Mouse (Mus musculus) lung, embryonic 16.5 days (tissue): ENCODE data around the gene Fbxo22. TPM values are rescaled to one million over a fixed set of nuclear protein-coding genes. Genes with fewer than 3 reads are reported as not detected.

ENCODE experiments used
- ATAC-seq: fragments of 200-750 bp; cut with Nextera tagmentation; 2 replicates; pipeline ENCODE4 v1.8.0; 2017; ENCODE audit warnings: low read depth, mild to moderate bottlenecking, moderate library complexity
- H3K27ac ChIP-seq: fragments of 300-500 bp; sonication (generic); 2 replicates; pipeline ENCODE4 v1.5.1; 2014; ENCODE audit warnings: mild to moderate bottlenecking, control low read depth, low read length
- H3K27me3 ChIP-seq: fragments of 300-500 bp; sonication (generic); 2 replicates; pipeline ENCODE4 v1.6.1; 2014; ENCODE audit warnings: low read depth, low read length, mixed read lengths; ENCODE audit not compliant: control insufficient read depth, insufficient read depth
- H3K36me3 ChIP-seq: fragments of 300-500 bp; sonication (generic); 2 replicates; pipeline ENCODE4 v1.6.1; 2014; ENCODE audit warnings: low read length; ENCODE audit not compliant: control insufficient read depth, insufficient read depth
- H3K4me1 ChIP-seq: fragments of 300-500 bp; sonication (generic); replicated peaks from 2 replicates; pipeline ENCODE4 v1.6.1; 2014; ENCODE audit warnings: low read length, mixed read lengths; ENCODE audit not compliant: control insufficient read depth, insufficient read depth
- H3K4me2 ChIP-seq: fragments of 300-500 bp; sonication (generic); 2 replicates; pipeline ENCODE4 v1.6.1; 2014; ENCODE audit warnings: low read depth, low read length, control low read depth
- H3K4me3 ChIP-seq: fragments of 300-500 bp; sonication (generic); 2 replicates; pipeline ENCODE4 v1.5.1; 2014; ENCODE audit warnings: mild to moderate bottlenecking, low read length, control low read depth
- H3K9ac ChIP-seq: fragments of 300-500 bp; sonication (generic); 2 replicates; pipeline ENCODE4 v1.6.1; 2014; ENCODE audit warnings: low read length, control low read depth
- H3K9me3 ChIP-seq: fragments of 300-500 bp; sonication (generic); 2 replicates; pipeline ENCODE4 v1.6.1; 2016; ENCODE audit warnings: low read length; ENCODE audit not compliant: control insufficient read depth
- WGBS: fragments of 180-500 bp; shearing (Covaris S2); extraction: QIAGEN DNeasy Blood & Tissue Kit; methylation state at CpG from one replicate; pipeline ENCODE4 v1.1.7; 2014; 5-methylcytosine and 5-hydroxymethylcytosine counted together
- polyA plus RNA-seq: library from polyadenylated mRNA; unstranded; fragments of >200 nt; fragmentation: Nextera tagmentation; extraction: Ambion mirVana; gene quantifications from 2 replicates; pipeline ENCODE4 v1.2.1, GENCODE M21; 2015

The Fbxo22 gene
- polyA plus RNA-seq, 1 experiment from 2014 or later = 52.6 TPM

DNA sequence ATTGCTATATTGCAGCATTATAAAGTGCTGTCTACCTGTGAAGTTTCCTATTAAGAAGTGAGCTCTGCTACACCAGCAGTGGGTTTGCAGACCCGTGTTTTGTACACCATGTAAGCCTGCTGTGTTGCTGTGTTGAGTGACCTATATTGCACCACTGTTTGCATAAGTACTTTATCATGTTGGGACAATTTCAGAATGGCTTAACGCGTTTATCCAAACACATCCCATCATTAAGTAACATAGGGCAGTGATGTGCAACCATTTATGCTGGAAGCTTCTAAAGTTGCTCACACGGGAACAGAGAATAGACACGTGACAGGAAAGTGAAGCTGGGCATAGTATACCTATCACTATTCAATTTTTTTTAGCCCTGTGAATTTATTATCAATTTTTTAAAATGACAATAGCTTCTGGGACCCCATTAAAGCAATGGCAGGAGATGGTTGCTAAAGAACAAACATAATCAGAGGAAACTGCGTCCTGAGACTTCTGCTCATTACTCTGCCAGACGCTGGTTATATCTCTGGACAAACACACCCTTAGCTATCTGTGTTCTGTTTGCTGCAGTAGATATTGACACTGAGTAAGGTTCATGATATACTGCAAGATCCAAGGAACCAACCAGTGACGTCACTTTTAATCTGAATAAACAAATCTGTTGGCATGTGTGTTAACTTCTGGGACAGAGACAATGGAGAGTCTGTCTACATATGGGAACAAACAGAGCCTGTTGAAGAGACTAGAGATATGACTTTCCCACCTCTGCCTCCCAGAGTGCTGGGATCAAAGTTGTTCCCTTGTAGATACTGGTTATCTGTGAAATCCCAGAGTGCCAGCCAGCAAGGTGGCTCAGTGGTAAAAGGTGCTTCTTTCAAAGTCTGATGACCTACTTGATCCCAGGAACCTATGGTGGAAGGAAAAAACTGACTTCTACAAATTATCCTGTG lies 55.9 kb downstream of the Fbxo22 start:
- no peak for ATAC-seq
- no peak overlapping the region for H3K9ac ChIP-seq
- no peak overlapping the region for H3K4me2 ChIP-seq
- H3K4me1 ChIP-seq = no peaks in the 10 kb centered on the region
- H3K27me3 ChIP-seq = no peaks in the 10 kb centered on the region
- 57% methylated on average over 8 of the region's 8 CpGs for WGBS
- H3K4me3 ChIP-seq = no peak overlapping the region
- H3K27ac ChIP-seq = no peak overlapping the region
- H3K9me3 ChIP-seq = no peaks in the 10 kb centered on the region
- no peaks in the 10 kb centered on the region for H3K36me3 ChIP-seq

DNA sequence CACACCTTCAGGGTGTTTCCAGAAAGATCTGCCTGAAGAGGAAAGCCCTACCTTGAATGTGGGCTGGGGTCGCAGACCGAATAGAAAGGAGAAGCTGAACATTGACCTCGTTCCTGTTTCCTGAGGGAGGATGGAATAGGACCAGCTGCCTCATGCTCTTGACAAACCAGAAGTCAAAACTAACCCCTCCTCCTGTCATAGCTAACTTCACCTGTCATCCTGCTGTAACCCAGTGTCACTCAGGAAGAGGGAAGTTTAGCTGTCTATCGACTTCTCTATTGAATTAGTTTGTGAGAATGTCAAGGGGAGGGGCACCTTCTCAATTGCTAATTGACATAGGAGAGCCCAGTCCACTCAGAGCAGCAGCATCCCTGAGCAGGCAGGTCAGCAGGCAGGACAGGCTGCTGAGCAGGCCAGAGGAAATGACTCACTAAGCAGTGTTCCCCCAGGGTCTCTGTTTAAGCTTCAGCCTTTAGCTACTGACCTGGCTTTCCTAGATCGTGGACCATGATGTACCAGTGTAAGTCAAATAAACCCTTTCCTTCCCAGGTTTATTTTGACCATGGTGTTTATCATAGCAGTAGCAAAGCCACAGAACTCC lies 63.3 kb downstream of the Fbxo22 start:
- Histone ChIP-seq H3K9ac (no peak overlapping the region), H3K4me3 (no peak overlapping the region), H3K4me2 (no peak overlapping the region), H3K9me3 (no peaks in the 10 kb centered on the region), H3K4me1 (no peaks in the 10 kb centered on the region), H3K27ac (no peak overlapping the region), H3K27me3 (no peaks in the 10 kb centered on the region), H3K36me3 (no peaks in the 10 kb centered on the region)
- no peak for ATAC-seq
- WGBS = 47% methylated on average over 5 of the region's 5 CpGs

DNA sequence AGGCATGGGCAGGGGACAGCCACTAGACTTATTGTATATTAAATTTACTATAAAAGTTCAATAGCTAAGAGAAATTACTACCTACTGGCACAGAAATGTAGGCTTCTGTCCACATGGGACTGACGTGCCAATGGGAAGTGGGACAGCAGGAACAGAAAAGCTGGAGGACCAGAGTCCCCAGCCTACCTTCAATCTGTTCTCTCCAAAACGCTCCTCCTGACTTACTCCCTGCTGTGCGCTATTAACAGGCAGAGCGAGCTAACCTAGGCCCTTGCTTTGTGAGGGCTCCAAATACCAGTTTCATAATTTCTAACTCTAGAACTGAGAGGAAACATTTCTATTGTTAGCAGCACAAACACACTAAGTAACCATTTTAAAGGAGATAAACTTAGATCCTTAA lies 65.2 kb downstream of the Fbxo22 start:
- H3K27ac ChIP-seq = no peak overlapping the region
- H3K36me3 ChIP-seq = no peaks in the 10 kb centered on the region
- WGBS = 58% methylated on average over 4 of the region's 4 CpGs
- no peaks in the 10 kb centered on the region for H3K9me3 ChIP-seq
- no peak overlapping the region for H3K4me3 ChIP-seq
- no peak overlapping the region for H3K4me2 ChIP-seq
- no peak overlapping the region for H3K9ac ChIP-seq
- H3K4me1 ChIP-seq = no peaks in the 10 kb centered on the region
- no peaks in the 10 kb centered on the region for H3K27me3 ChIP-seq
- no peak for ATAC-seq

Other genes with a start within 250 kb of the Fbxo22 start
- gene Chrna5, start 228.0 kb upstream of the Fbxo22 start, polyA plus RNA-seq = 0.14 TPM in 1 of 2 replicates, not detected in the other
- 0.41 and 0.99 TPM in 2 replicates for gene Chrna3, start 182.4 kb upstream of the Fbxo22 start, polyA plus RNA-seq
- 0.31 and 0.35 TPM in 2 replicates for gene Chrnb4, start 160.1 kb upstream of the Fbxo22 start, polyA plus RNA-seq
- 15.3 and 18.6 TPM in 2 replicates for gene Ube2q2, start 60.1 kb upstream of the Fbxo22 start, polyA plus RNA-seq
- gene Nrg4, start 117.9 kb downstream of the Fbxo22 start, polyA plus RNA-seq = 0.93 and 1.5 TPM in 2 replicates
- 0.20 and 0.30 TPM in 2 replicates for gene Tmem266, start 118.0 kb downstream of the Fbxo22 start, polyA plus RNA-seq